In genomic region chr6:108447179-108447845, GRCm38 (mm10) we compare ENCODE assay signal across 9 mouse cellular contexts.
DNase-seq lines count a peak whose midpoint lies in the region; ATAC-seq and TF ChIP-seq lines count a peak whose summit lies in the region.
"Had no signal": no experiment of that assay in that cellular context is flagged by ENCODE, and none has a peak within 500 bp of the region (broad histone marks: within the 10 kb centered on the region; RNA-seq: fewer than 3 reads in every experiment).

No protein-coding gene starts in this region.

- ATAC-seq in liver, embryonic 13.5 days (ENCODE audit: low read depth), result 0 out of 2 replicates have a peak, but pooled peaks have one; percentile 24
- ATAC-seq in liver, embryonic 11.5 days (replicated peaks; ENCODE audit: low FRiP score), result no peak

- DNase-seq in adrenal gland, adult 2 months, result peak; percentile 65
- DNase-seq in adrenal gland, postnatal 4 days (ENCODE audit: low spot score in 2 of 2), result no peak
- no peak for DNase-seq in liver, embryonic 13.5 days
- no peak for DNase-seq in liver, embryonic 11.5 days (ENCODE audit: low spot score)
- DNase-seq in heart, postnatal 10 days, result peak; percentile 38
- DNase-seq in urinary bladder, adult 2 months (ENCODE audit: low spot score), result no peak
- DNase-seq in thymus, postnatal 0 days (ENCODE audit: low spot score), result no peak
- DNase-seq: thymus, postnatal 25 days had no signal

- H3K36me3 ChIP-seq in liver, embryonic 13.5 days, result no peaks in the 10 kb centered on the region
- H3K36me3 ChIP-seq in liver, embryonic 11.5 days (ENCODE audit: control insufficient read depth, insufficient read depth, low read length), result no peaks in the 10 kb centered on the region

- no peak overlapping the region for H3K27ac ChIP-seq in liver, embryonic 13.5 days
- no peak overlapping the region for H3K27ac ChIP-seq in liver, embryonic 11.5 days (ENCODE audit: low read depth, low read length)
- H3K27ac ChIP-seq in olfactory bulb, adult 2 months (ENCODE audit: insufficient read depth, low read depth, low read length), result 0 out of 2 replicates have a peak overlapping the region, but pooled peaks have one; percentile 1

- H3K27me3 ChIP-seq in liver, embryonic 13.5 days, result no peaks in the 10 kb centered on the region
- H3K27me3 ChIP-seq in liver, embryonic 11.5 days (replicated peaks; ENCODE audit: control insufficient read depth, insufficient read depth, low read length), result no peaks in the 10 kb centered on the region

- TF ChIP-seq CTCF in olfactory bulb, adult 2 months (IDR thresholded peaks at IDR 0.05; ENCODE audit: insufficient read depth, low read depth, low read length), result no peak

- 56% methylated on average over 8 of the region's 8 CpGs for WGBS in liver, embryonic 13.5 days (ENCODE audit: insufficient replicate concordance)
- WGBS in liver, embryonic 11.5 days, result 71% methylated on average over 8 of the region's 8 CpGs
- WGBS in olfactory bulb, adult 2 months, result 51% methylated on average over 8 of the region's 8 CpGs

- intact Hi-C loops in heart, postnatal 10 days (cut with DNase I), result no loop called here

- no peak for TF ChIP-seq POLR2A in olfactory bulb, adult 2 months (IDR thresholded peaks at IDR 0.05; ENCODE audit: insufficient read depth, low read depth, low read length)

- no peaks in the 10 kb centered on the region for H3K9me3 ChIP-seq in liver, embryonic 13.5 days (replicated peaks)
- H3K9me3 ChIP-seq in liver, embryonic 11.5 days (ENCODE audit: control insufficient read depth, low read length), result no peaks in the 10 kb centered on the region

- peaks cover 10% of the 10 kb centered on the region for H3K4me1 ChIP-seq in liver, embryonic 13.5 days (replicated peaks)
- peaks cover 10% of the 10 kb centered on the region for H3K4me1 ChIP-seq in liver, embryonic 11.5 days (replicated peaks; ENCODE audit: control insufficient read depth, insufficient read depth, low read length)
- H3K4me1 ChIP-seq in olfactory bulb, adult 2 months (ENCODE audit: control insufficient read depth, insufficient read depth, low read length), result peaks cover 15% of the 10 kb centered on the region

- H3K4me2 ChIP-seq in liver, embryonic 13.5 days, result no peak overlapping the region
- H3K4me2 ChIP-seq in liver, embryonic 11.5 days, result no peak overlapping the region

- no peak overlapping the region for H3K4me3 ChIP-seq in liver, embryonic 13.5 days (replicated peaks)
- H3K4me3 ChIP-seq in liver, embryonic 11.5 days (ENCODE audit: low read depth, low read length), result no peak overlapping the region
- no peak overlapping the region for H3K4me3 ChIP-seq in olfactory bulb, adult 2 months (ENCODE audit: insufficient read depth, low read depth, low read length)

- H3K9ac ChIP-seq in liver, embryonic 13.5 days, result no peak overlapping the region
- no peak overlapping the region for H3K9ac ChIP-seq in liver, embryonic 11.5 days (ENCODE audit: low read depth, low read length)

Comparison
In these comparisons a context has a peak if more than half of its experiments do, and no peak if none do; other contexts are left out.
1. DNase-seq: peak in adrenal gland, adult 2 months (single experiment) and heart, postnatal 10 days (2 of 2); none in adrenal gland, postnatal 4 days (0 of 2), liver, embryonic 13.5 days (single experiment), liver, embryonic 11.5 days (single experiment), urinary bladder, adult 2 months (single experiment) and thymus, postnatal 0 days (single experiment).